Mouse (Mus musculus): ENCODE data around the gene Il10rb. TPM values are rescaled to one million over a fixed set of nuclear protein-coding genes. Genes with fewer than 3 reads are reported as not detected.

Il10rb gene
- polyA plus RNA-seq, 1 experiment from 2014 or later = 25.0 TPM

- peak overlapping the region; percentile 48 for H3K27ac ChIP-seq
- H3K36me3 ChIP-seq = peaks cover 67% of the 10 kb centered on the region
- no peaks in the 10 kb centered on the region for H3K27me3 ChIP-seq
- ATAC-seq (ENCODE audit: low read depth) (no peak), DNase-seq (no peak)
- no peak overlapping the region for H3K4me2 ChIP-seq
- no peak overlapping the region for H3K9ac ChIP-seq
- H3K9me3 ChIP-seq (replicated peaks) = no peaks in the 10 kb centered on the region
- H3K4me1 ChIP-seq (replicated peaks) = peaks cover 62% of the 10 kb centered on the region
- H3K4me3 ChIP-seq (replicated peaks) = no peak overlapping the region
- WGBS (ENCODE audit: insufficient replicate concordance) = 85% methylated on average over 6 of the region's 6 CpGs
Observed at GRCm38 (mm10) chr16:91401569-91402165, 4.3 kb upstream of the Il10rb start.

GRCm38 (mm10) chr16:91403784-91404183, 2.2 kb upstream of the Il10rb start:
- Histone ChIP-seq H3K4me2 (no peak overlapping the region), H3K36me3 (peaks cover 60% of the 10 kb centered on the region), H3K4me3 (replicated peaks) (no peak overlapping the region), H3K9me3 (replicated peaks) (no peaks in the 10 kb centered on the region), H3K4me1 (replicated peaks) (peaks cover 60% of the 10 kb centered on the region), H3K27ac (no peak overlapping the region), H3K27me3 (no peaks in the 10 kb centered on the region), H3K9ac (no peak overlapping the region)
- DNase-seq = no peak
- no peak for ATAC-seq (ENCODE audit: low read depth)
- WGBS (ENCODE audit: insufficient replicate concordance) = 80% methylated on average over 9 of the region's 9 CpGs

GRCm38 (mm10) chr16:91404187-91404586, 1.8 kb upstream of the Il10rb start:
- ATAC-seq (ENCODE audit: low read depth) (no peak), DNase-seq (no peak)
- Histone ChIP-seq H3K4me2 (no peak overlapping the region), H3K9me3 (replicated peaks) (no peaks in the 10 kb centered on the region), H3K4me1 (replicated peaks) (peaks cover 64% of the 10 kb centered on the region), H3K27me3 (no peaks in the 10 kb centered on the region), H3K9ac (no peak overlapping the region), H3K27ac (0 out of 2 replicates have a peak overlapping the region, but pooled peaks have one; percentile 92), H3K4me3 (replicated peaks) (no peak overlapping the region), H3K36me3 (peaks cover 64% of the 10 kb centered on the region)
- 89% methylated on average over 8 of the region's 8 CpGs for WGBS (ENCODE audit: insufficient replicate concordance)

- Histone ChIP-seq H3K4me3 (replicated peaks) (no peak overlapping the region), H3K4me1 (replicated peaks) (peaks cover 70% of the 10 kb centered on the region), H3K27ac (peak overlapping the region; percentile 92), H3K4me2 (peak overlapping the region; percentile 94), H3K36me3 (peaks cover 60% of the 10 kb centered on the region), H3K9ac (0 out of 2 replicates have a peak overlapping the region, but pooled peaks have one; percentile 15), H3K27me3 (no peaks in the 10 kb centered on the region), H3K9me3 (replicated peaks) (no peaks in the 10 kb centered on the region)
- WGBS (ENCODE audit: insufficient replicate concordance) = 69% methylated on average over 10 of the region's 10 CpGs
- DNase-seq (no peak), ATAC-seq (ENCODE audit: low read depth) (no peak)
Observed at GRCm38 (mm10) chr16:91404828-91405577, 961 bp upstream of the Il10rb start.

- 1% methylated on average over 13 of the region's 13 CpGs for whole genome bisulfite sequencing (ENCODE audit: insufficient replicate concordance)
- peak overlapping the region; percentile 94 for H3K4me2 ChIP-seq
- H3K4me1 ChIP-seq (replicated peaks) = peaks cover 68% of the 10 kb centered on the region
- H3K36me3 ChIP-seq = peaks cover 57% of the 10 kb centered on the region
- peak overlapping the region; percentile 96 for H3K9ac ChIP-seq
- DNase-seq = peak; percentile 16
- H3K27me3 ChIP-seq = no peaks in the 10 kb centered on the region
- no peaks in the 10 kb centered on the region for H3K9me3 ChIP-seq (replicated peaks)
- peak overlapping the region; percentile 92 for H3K27ac ChIP-seq
- ATAC-seq (ENCODE audit: low read depth) = peak; percentile 64
- H3K4me3 ChIP-seq (replicated peaks) = peak overlapping the region; percentile 87
Observed at GRCm38 (mm10) chr16:91406585-91407220, 739 bp downstream of the Il10rb start.

DNA sequence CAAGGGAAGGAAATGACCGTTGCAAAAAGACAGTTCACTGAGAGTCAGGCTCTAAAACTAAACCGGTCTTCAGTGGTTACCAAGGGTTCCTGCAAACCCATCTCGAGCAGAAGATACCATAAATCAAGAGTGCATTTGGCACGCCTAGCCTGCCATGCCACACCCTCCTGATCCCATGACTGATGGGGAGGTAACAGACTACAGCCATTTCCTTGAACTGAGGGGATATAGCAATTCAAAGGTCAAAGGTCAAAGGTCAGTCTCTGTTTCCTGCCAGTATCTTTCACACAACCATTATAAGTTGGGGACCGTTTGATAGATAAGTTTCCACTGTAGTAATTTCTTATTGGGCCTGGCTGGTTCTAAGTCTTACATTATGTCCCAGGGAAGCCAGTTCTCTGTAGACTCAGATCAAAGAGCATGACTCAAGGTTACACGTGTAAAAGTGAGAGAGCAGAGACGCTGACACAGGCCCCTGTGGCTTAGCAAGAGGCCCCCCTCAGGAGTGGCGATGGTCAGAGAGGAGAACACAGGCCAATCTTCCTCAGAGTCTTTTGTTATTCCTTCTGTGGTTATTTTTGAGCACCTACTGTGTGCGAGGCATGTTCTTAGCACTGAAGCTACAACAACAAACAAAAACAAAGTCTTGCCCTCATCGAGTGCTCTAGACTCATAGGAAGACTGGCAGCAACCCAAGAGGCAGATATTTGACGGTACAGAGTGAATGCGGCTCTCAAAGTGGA, 7.3 kb downstream of the Il10rb start:
- DNase-seq (no peak), ATAC-seq (ENCODE audit: low read depth) (peak; percentile 53; the same call in 1 of the 2 replicates)
- no peaks in the 10 kb centered on the region for H3K9me3 ChIP-seq (replicated peaks)
- peaks cover 70% of the 10 kb centered on the region for H3K4me1 ChIP-seq (replicated peaks)
- H3K4me2 ChIP-seq = no peak overlapping the region
- H3K27me3 ChIP-seq = no peaks in the 10 kb centered on the region
- H3K36me3 ChIP-seq = peaks cover 64% of the 10 kb centered on the region
- 51% methylated on average over 12 of the region's 12 CpGs for WGBS (ENCODE audit: insufficient replicate concordance)
- H3K9ac ChIP-seq = no peak overlapping the region
- H3K4me3 ChIP-seq (replicated peaks) = no peak overlapping the region
- peak overlapping the region; percentile 69; the same call in 1 of the 2 replicates for H3K27ac ChIP-seq

GRCm38 (mm10) chr16:91415391-91416189, 9.6 kb downstream of the Il10rb start:
- Histone ChIP-seq H3K9ac (no peak overlapping the region), H3K9me3 (replicated peaks) (no peaks in the 10 kb centered on the region), H3K4me3 (replicated peaks) (no peak overlapping the region), H3K4me2 (no peak overlapping the region), H3K4me1 (replicated peaks) (peaks cover 50% of the 10 kb centered on the region), H3K36me3 (peaks cover 72% of the 10 kb centered on the region), H3K27me3 (no peaks in the 10 kb centered on the region), H3K27ac (peak overlapping the region; percentile 69)
- DNase-seq (no peak), ATAC-seq (ENCODE audit: low read depth) (no peak)
- 73% methylated on average over 9 of the region's 9 CpGs for WGBS (ENCODE audit: insufficient replicate concordance)

- Histone ChIP-seq H3K4me2 (0 out of 2 replicates have a peak overlapping the region, but pooled peaks have one; percentile 9), H3K27ac (peak overlapping the region; percentile 72), H3K36me3 (peaks cover 75% of the 10 kb centered on the region), H3K4me1 (replicated peaks) (peaks cover 44% of the 10 kb centered on the region), H3K27me3 (no peaks in the 10 kb centered on the region), H3K9ac (no peak overlapping the region), H3K4me3 (replicated peaks) (no peak overlapping the region), H3K9me3 (replicated peaks) (no peaks in the 10 kb centered on the region)
- 96% methylated on average over 6 of the region's 6 CpGs for WGBS (ENCODE audit: insufficient replicate concordance)
- DNase-seq (no peak), ATAC-seq (ENCODE audit: low read depth) (no peak)
Observed at GRCm38 (mm10) chr16:91416357-91416756, 10.4 kb downstream of the Il10rb start.

DNA sequence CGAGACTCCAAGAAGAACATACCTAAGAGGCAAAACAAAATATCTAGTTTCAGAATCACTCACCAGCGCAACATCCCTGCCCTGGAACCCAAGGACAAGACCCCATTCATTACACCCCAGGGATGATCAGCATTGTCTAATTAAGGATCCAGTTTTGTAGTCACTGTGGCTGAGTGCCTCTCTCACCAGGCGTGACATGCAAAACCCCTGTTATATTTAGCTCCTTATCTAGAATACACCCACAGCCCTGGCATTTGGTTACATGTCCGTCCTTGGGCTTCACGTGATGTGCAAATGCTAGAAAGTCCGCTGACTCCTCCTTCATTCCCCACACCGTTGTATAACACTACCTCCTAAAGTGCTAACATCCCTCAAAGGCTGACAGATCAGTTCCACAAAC, 11.0 kb downstream of the Il10rb start:
- no peak for DNase-seq
- Histone ChIP-seq H3K9ac (0 out of 2 replicates have a peak overlapping the region, but pooled peaks have one; percentile 23), H3K4me1 (replicated peaks) (peaks cover 44% of the 10 kb centered on the region), H3K4me3 (replicated peaks) (no peak overlapping the region), H3K9me3 (replicated peaks) (no peaks in the 10 kb centered on the region), H3K36me3 (peaks cover 75% of the 10 kb centered on the region), H3K27me3 (no peaks in the 10 kb centered on the region), H3K27ac (peak overlapping the region; percentile 72), H3K4me2 (peak overlapping the region; percentile 9; the same call in 1 of the 2 replicates)
- 43% methylated on average over 7 of the region's 7 CpGs for WGBS (ENCODE audit: insufficient replicate concordance)
- ATAC-seq (ENCODE audit: low read depth) = peak; percentile 82

DNA sequence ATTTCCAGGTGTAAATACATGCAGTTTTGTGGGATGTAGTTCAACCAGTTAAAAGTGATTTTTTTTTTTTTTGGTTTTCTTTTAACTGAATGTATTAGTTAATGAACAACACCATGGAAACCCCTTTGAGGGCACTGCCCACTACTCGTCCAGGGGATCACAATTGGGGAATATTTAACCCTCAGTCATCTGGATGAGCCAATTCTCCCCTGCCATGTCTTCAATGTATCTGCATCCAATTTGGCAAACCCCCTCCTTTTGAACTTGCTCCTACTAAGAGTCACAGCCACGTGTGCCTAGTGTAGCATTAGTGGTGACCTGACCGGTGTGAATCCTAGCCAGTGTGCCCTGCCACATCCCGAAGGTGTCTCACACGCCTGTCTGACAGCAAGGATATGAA, 12.6 kb downstream of the Il10rb start:
- DNase-seq = no peak
- Histone ChIP-seq H3K27ac (no peak overlapping the region), H3K27me3 (no peaks in the 10 kb centered on the region), H3K4me1 (replicated peaks) (peaks cover 30% of the 10 kb centered on the region), H3K4me2 (no peak overlapping the region), H3K4me3 (replicated peaks) (no peak overlapping the region), H3K9ac (no peak overlapping the region), H3K36me3 (peaks cover 79% of the 10 kb centered on the region), H3K9me3 (replicated peaks) (no peaks in the 10 kb centered on the region)
- no peak for ATAC-seq (ENCODE audit: low read depth)
- 77% methylated on average over 5 of the region's 5 CpGs for WGBS (ENCODE audit: insufficient replicate concordance)

Data from liver, embryonic 13.5 days (tissue).